Mouse (Mus musculus): ENCODE data around the gene Actg2.

GRCm38 (mm10) chr6:83478628-83479027 is 57.4 kb downstream of the Actg2 start:
- TF ChIP-seq CTCF (IDR thresholded peaks at IDR 0.05; ENCODE audit: low read depth) (no peak), EP300 (IDR thresholded peaks at IDR 0.05; ENCODE audit: low read depth) (no peak)

Measured in liver, embryonic 14.5 days (tissue).